ENCODE assay signal across 8 mouse cellular contexts in genomic region chr4:126163067-126163659, GRCm38 (mm10). TPM values are rescaled to one million over a fixed set of nuclear protein-coding genes. Genes with fewer than 3 reads are reported as not detected.
DNase-seq lines count a peak whose midpoint lies in the region; ATAC-seq and TF ChIP-seq lines count a peak whose summit lies in the region.

Gene Sh3d21 (minus strand): TSS chr4:126163491.

- peaks cover 27% of the 10 kb centered on the region for H3K36me3 ChIP-seq in heart, postnatal 0 days (replicated peaks; ENCODE audit: control insufficient read depth, insufficient read depth, low read length)
- H3K36me3 ChIP-seq in midbrain, embryonic 10.5 days: peaks cover 39% of the 10 kb centered on the region

- H3K9ac ChIP-seq in heart, postnatal 0 days (replicated peaks; ENCODE audit: low read depth, low read length): peak within 1 kb of the TSS; percentile 81

- DNase-seq in adrenal gland, postnatal 10 days: peak; percentile 56
- DNase-seq in adrenal gland, adult 18-20 months (ENCODE audit: low spot score in 2 of 2): no peak
- DNase-seq in c-Kit-positive CD71-positive TER-119-positive erythroid progenitor cells, embryonic 14.5 days (ENCODE audit: low spot score): peak; percentile 22
- DNase-seq in heart, postnatal 0 days (ENCODE audit: low spot score): no peak
- peak; percentile 56 to 72 for DNase-seq in kidney, postnatal 4 days
- no peak for DNase-seq in midbrain, embryonic 10.5 days (ENCODE audit: low spot score)
- no peak for DNase-seq in ovary, postnatal 14 days (ENCODE audit: low spot score)
- DNase-seq in left cerebral cortex, adult 9 months (ENCODE audit: low spot score in 2 of 2): no peak

- TF ChIP-seq CTCF in heart, postnatal 0 days (IDR thresholded peaks at IDR 0.05; ENCODE audit: low read depth): no peak

- ATAC-seq in heart, postnatal 0 days (ENCODE audit: insufficient read depth, low read depth): peak; percentile 31

- peak within 1 kb of the TSS; percentile 99 for H3K4me2 ChIP-seq in heart, postnatal 0 days (ENCODE audit: low read depth, low read length)

- H3K27me3 ChIP-seq in heart, postnatal 0 days (ENCODE audit: control insufficient read depth, insufficient read depth, low read length): no peaks in the 10 kb centered on the region
- H3K27me3 ChIP-seq in midbrain, embryonic 10.5 days (ENCODE audit: low read depth, poor library complexity, severe bottlenecking): no peaks in the 10 kb centered on the region

- WGBS in heart, postnatal 0 days: 8% methylated on average over 22 of the region's 22 CpGs
- WGBS in midbrain, embryonic 10.5 days: 9% methylated on average over 22 of the region's 22 CpGs

- H3K27ac ChIP-seq in heart, postnatal 0 days (ENCODE audit: low read depth): peak within 1 kb of the TSS; percentile 80
- peak within 1 kb of the TSS; percentile 85 for H3K27ac ChIP-seq in midbrain, embryonic 10.5 days (replicated peaks)

- H3K4me1 ChIP-seq in heart, postnatal 0 days (ENCODE audit: control insufficient read depth, insufficient read depth): peaks cover 24% of the 10 kb centered on the region
- peaks cover 21% of the 10 kb centered on the region for H3K4me1 ChIP-seq in midbrain, embryonic 10.5 days

- no peaks in the 10 kb centered on the region for H3K9me3 ChIP-seq in heart, postnatal 0 days (replicated peaks; ENCODE audit: control insufficient read depth, low read length)
- no peaks in the 10 kb centered on the region for H3K9me3 ChIP-seq in midbrain, embryonic 10.5 days (replicated peaks)

- H3K4me3 ChIP-seq in heart, postnatal 0 days (ENCODE audit: low read depth, low read length): peak within 1 kb of the TSS; percentile 61
- peak within 1 kb of the TSS; percentile 75 for H3K4me3 ChIP-seq in midbrain, embryonic 10.5 days

- TF ChIP-seq EP300 in heart, postnatal 0 days (IDR thresholded peaks at IDR 0.05; ENCODE audit: low read depth): no peak

RNA-seq across cellular contexts. Expression of gene Sh3d21, which starts in this region (rescaled TPM):
- total RNA-seq in adrenal gland, postnatal 10 days (2021): 1 to 10 TPM; 3.3 to 3.9 TPM
- total RNA-seq in adrenal gland, adult 18-20 months (2021): 1 to 10 TPM; 2.8 to 2.9 TPM
- 2.6 TPM in 1 of 2 replicates, not detected in the other for total RNA-seq in heart, postnatal 0 days (2014; rRNA removed; ENCODE audit: low replicate concordance)
- 2.2 and 2.6 TPM in 2 replicates for polyA plus RNA-seq in heart, postnatal 0 days (2015; fragmentation: Nextera tagmentation; extraction: Ambion mirVana)
- polyA plus RNA-seq in midbrain, embryonic 10.5 days (2016; fragmentation: Nextera tagmentation; extraction: Ambion mirVana): 0.79 and 1.3 TPM in 2 replicates

Comparison
In these comparisons a context has a peak if more than half of its experiments do, and no peak if none do; other contexts are left out.
1. DNase-seq: peak in adrenal gland, postnatal 10 days (single experiment), c-Kit-positive CD71-positive TER-119-positive erythroid progenitor cells, embryonic 14.5 days (single experiment) and kidney, postnatal 4 days (2 of 2); none in adrenal gland, adult 18-20 months (0 of 2), heart, postnatal 0 days (single experiment), midbrain, embryonic 10.5 days (single experiment), ovary, postnatal 14 days (single experiment) and left cerebral cortex, adult 9 months (0 of 2).